In genomic region chr7:4793674-4794073, GRCm38 (mm10) we compare ENCODE assay signal across 9 mouse cellular contexts. TPM values are rescaled to one million over a fixed set of nuclear protein-coding genes. Genes with fewer than 3 reads are reported as not detected.
DNase-seq lines count a peak whose midpoint lies in the region; ATAC-seq and TF ChIP-seq lines count a peak whose summit lies in the region.
"Had no signal": no experiment of that assay in that cellular context is flagged by ENCODE, and none has a peak within 500 bp of the region (broad histone marks: within the 10 kb centered on the region; RNA-seq: fewer than 3 reads in every experiment).

No protein-coding gene starts in this region.

- ATAC-seq in liver, embryonic 12.5 days = no peak

- H3K27ac ChIP-seq in cerebellum, adult 2 months (ENCODE audit: insufficient read depth, low read length) = no peak overlapping the region
- H3K27ac ChIP-seq in testis, adult 2 months (ENCODE audit: control insufficient read depth, insufficient read depth, low read depth, low read length) = no peak overlapping the region
- peak overlapping the region; percentile 96 for H3K27ac ChIP-seq in liver, embryonic 12.5 days

- DNase-seq in cerebellum, adult 2 months = no peak
- DNase-seq in cerebellum, adult 18-20 months = no peak
- DNase-seq in testis, postnatal 10 days (ENCODE audit: low spot score) = no peak
- DNase-seq in adrenal gland, postnatal 25 days = no peak
- DNase-seq in urinary bladder, adult 2 months (ENCODE audit: low spot score) = no peak
- no peak for DNase-seq in layer of hippocampus, adult 9-11 months
- DNase-seq: cerebellum, adult 9-10 months had no signal

- H3K4me2 ChIP-seq in liver, embryonic 12.5 days = peak overlapping the region; percentile 83

- H3K36me3 ChIP-seq in testis, adult 2 months (ENCODE audit: control insufficient read depth, insufficient read depth, low read length) = peaks cover 2% of the 10 kb centered on the region; the same call in 1 of the 2 replicates
- H3K36me3 ChIP-seq in liver, embryonic 12.5 days = peaks cover 49% of the 10 kb centered on the region

- peak overlapping the region; percentile 99 for H3K4me3 ChIP-seq in cerebellum, adult 2 months (replicated peaks; ENCODE audit: insufficient read depth, low read depth, low read length)
- peak overlapping the region; percentile 86 for H3K4me3 ChIP-seq in testis, adult 2 months (ENCODE audit: control insufficient read depth, low read depth, low read length)
- peak overlapping the region; percentile 87 for H3K4me3 ChIP-seq in liver, embryonic 12.5 days

- H3K9ac ChIP-seq in liver, embryonic 12.5 days = peak overlapping the region; percentile 94

- WGBS in cerebellum, adult 2 months = 38% methylated on average over 4 of the region's 4 CpGs
- 17% methylated on average over 4 of the region's 4 CpGs for whole genome bisulfite sequencing in liver, embryonic 12.5 days (ENCODE audit: insufficient replicate concordance)

- no peaks in the 10 kb centered on the region for H3K4me1 ChIP-seq in cerebellum, adult 2 months (ENCODE audit: control insufficient read depth, insufficient read depth, low read length)
- no peaks in the 10 kb centered on the region; the same call in 1 of the 2 replicates for H3K4me1 ChIP-seq in testis, adult 2 months (ENCODE audit: control insufficient read depth, insufficient read depth, low read length)
- peaks cover 47% of the 10 kb centered on the region for H3K4me1 ChIP-seq in liver, embryonic 12.5 days

- H3K27me3 ChIP-seq in cerebellum, adult 2 months (ENCODE audit: control insufficient read depth, insufficient read depth, low read length) = no peaks in the 10 kb centered on the region
- H3K27me3 ChIP-seq in testis, adult 2 months (ENCODE audit: control insufficient read depth, insufficient read depth, low read length) = no peaks in the 10 kb centered on the region
- no peaks in the 10 kb centered on the region for H3K27me3 ChIP-seq in liver, embryonic 12.5 days (replicated peaks)

- no peak for TF ChIP-seq CTCF in cerebellum, adult 2 months (IDR thresholded peaks at IDR 0.05; ENCODE audit: borderline replicate concordance, insufficient read depth, low read depth, low read length)
- no peak for TF ChIP-seq CTCF in testis, adult 2 months (IDR thresholded peaks at IDR 0.05; ENCODE audit: control insufficient read depth, insufficient read depth, insufficient replicate concordance, low read depth, low read length)

- no peak for TF ChIP-seq POLR2A in cerebellum, adult 2 months (IDR thresholded peaks at IDR 0.05; ENCODE audit: borderline replicate concordance, insufficient read depth, low read length)
- no peak for TF ChIP-seq POLR2A in testis, adult 2 months (IDR thresholded peaks at IDR 0.05; ENCODE audit: control insufficient read depth, low read depth, low read length)

- no peaks in the 10 kb centered on the region for H3K9me3 ChIP-seq in liver, embryonic 12.5 days (replicated peaks)

RNA-seq across cellular contexts. Expression of gene Rpl28, which starts 1.0 kb away (rescaled TPM):
- 268 and 296 TPM in 2 replicates for polyA plus RNA-seq in cerebellum, adult 2 months (2012; rRNA removed)
- polyA plus RNA-seq in testis, adult 2 months (2012; rRNA removed) = 176 and 240 TPM in 2 replicates
- 397 and 413 TPM in 2 replicates for polyA plus RNA-seq in liver, embryonic 12.5 days (2016; fragmentation: Nextera tagmentation; extraction: Ambion mirVana)
- 922 and 1,210 TPM in 2 replicates for total RNA-seq in adrenal gland, postnatal 25 days (2021)
- polyA plus RNA-seq in urinary bladder, adult 2 months (2012; rRNA removed) = 448 and 645 TPM in 2 replicates

RNA-seq across cellular contexts. Expression of gene Tmem238, which starts 4.2 kb away (rescaled TPM):
- 13.2 and 15.6 TPM in 2 replicates for polyA plus RNA-seq in cerebellum, adult 2 months (2012; rRNA removed)
- 1.1 and 1.6 TPM in 2 replicates for polyA plus RNA-seq in testis, adult 2 months (2012; rRNA removed)
- 18.9 and 19.2 TPM in 2 replicates for polyA plus RNA-seq in liver, embryonic 12.5 days (2016; fragmentation: Nextera tagmentation; extraction: Ambion mirVana)
- total RNA-seq in adrenal gland, postnatal 25 days (2021) = 13.4 and 16.4 TPM in 2 replicates
- polyA plus RNA-seq in urinary bladder, adult 2 months (2012; rRNA removed) = 13.6 and 14.6 TPM in 2 replicates

RNA-seq across cellular contexts. Expression of gene Tmem190, which starts 10.9 kb away (rescaled TPM):
- not detected in 2 replicates for polyA plus RNA-seq in cerebellum, adult 2 months (2012; rRNA removed)
- 387 and 534 TPM in 2 replicates for polyA plus RNA-seq in testis, adult 2 months (2012; rRNA removed)
- 0.46 TPM in 1 of 2 replicates, not detected in the other for polyA plus RNA-seq in liver, embryonic 12.5 days (2016; fragmentation: Nextera tagmentation; extraction: Ambion mirVana)
- total RNA-seq in adrenal gland, postnatal 25 days (2021) = not detected in 2 replicates
- not detected in 2 replicates for polyA plus RNA-seq in urinary bladder, adult 2 months (2012; rRNA removed)

RNA-seq across cellular contexts. Expression of gene Il11, which starts 11.0 kb away (rescaled TPM):
- polyA plus RNA-seq in cerebellum, adult 2 months (2012; rRNA removed) = 1.2 TPM in 2 replicates
- 15.5 and 17.3 TPM in 2 replicates for polyA plus RNA-seq in testis, adult 2 months (2012; rRNA removed)
- 0.06 TPM in 1 of 2 replicates, not detected in the other for polyA plus RNA-seq in liver, embryonic 12.5 days (2016; fragmentation: Nextera tagmentation; extraction: Ambion mirVana)
- 0.15 TPM in 1 of 2 replicates, not detected in the other for total RNA-seq in adrenal gland, postnatal 25 days (2021)
- 0.61 and 0.62 TPM in 2 replicates for polyA plus RNA-seq in urinary bladder, adult 2 months (2012; rRNA removed)

RNA-seq across cellular contexts. Expression of gene Ube2s, which starts 18.7 kb away (rescaled TPM):
- 179 and 211 TPM in 2 replicates for polyA plus RNA-seq in cerebellum, adult 2 months (2012; rRNA removed)
- 1,069 and 1,189 TPM in 2 replicates for polyA plus RNA-seq in testis, adult 2 months (2012; rRNA removed)
- 353 and 370 TPM in 2 replicates for polyA plus RNA-seq in liver, embryonic 12.5 days (2016; fragmentation: Nextera tagmentation; extraction: Ambion mirVana)
- 114 and 127 TPM in 2 replicates for total RNA-seq in adrenal gland, postnatal 25 days (2021)
- 115 and 129 TPM in 2 replicates for polyA plus RNA-seq in urinary bladder, adult 2 months (2012; rRNA removed)

Comparison
In these comparisons a context has a peak if more than half of its experiments do, and no peak if none do; other contexts are left out.
1. RNA of gene Tmem190, which starts 10.9 kb away (polyA plus RNA-seq): 387 to 534 TPM in testis, adult 2 months; 0.46 TPM in liver, embryonic 12.5 days, not detected in cerebellum, adult 2 months and not detected in urinary bladder, adult 2 months; every median in the first group is over 100 times any median in the second.
2. Peak in every context shown above with its lines, with median percentiles within 50 percentile points of each other: H3K4me3 ChIP-seq.